Mouse (Mus musculus) lung, postnatal 0 days (tissue): ENCODE data around the gene Btbd11.

Experiments used
- CTCF ChIP-seq: IDR thresholded peaks from 2 replicates; pipeline ENCODE4 v1.5.1; 2016; ENCODE audit warnings: antibody characterized with exemption, mild to moderate bottlenecking
- EP300 ChIP-seq: IDR thresholded peaks from 2 replicates; pipeline ENCODE4 v1.6.1; 2016; ENCODE audit warnings: antibody characterized with exemption, mild to moderate bottlenecking, control low read depth

- TF ChIP-seq CTCF (no peak), EP300 (no peak)
These were observed 184.8 kb downstream of the Btbd11 start for GRCm38 (mm10) chr10:85571456-85571855.
